In the genomic region with DNA sequence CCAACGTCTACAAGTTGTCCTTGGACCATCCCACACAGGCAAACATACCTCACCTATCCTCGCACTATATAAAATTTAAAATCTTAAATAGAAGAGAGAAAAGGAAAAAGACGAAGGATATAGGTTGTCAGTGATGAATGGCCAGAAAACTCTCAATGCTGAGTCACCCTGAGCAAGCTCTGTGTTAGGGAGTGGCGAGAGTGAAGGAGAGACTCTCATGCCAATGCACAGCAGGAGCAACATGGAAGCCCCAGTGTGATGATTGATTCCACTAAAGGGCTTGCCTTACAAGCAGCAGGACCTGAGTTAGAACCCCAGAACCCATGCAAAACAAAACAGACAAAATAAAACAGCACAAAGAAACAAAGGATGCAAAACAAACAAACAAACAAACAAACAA, we compare ENCODE assay signal across 11 mouse cellular contexts.
"Had no signal": no experiment of that assay in that cellular context is flagged by ENCODE, and none has a peak within 500 bp of the region (broad histone marks: within the 10 kb centered on the region; RNA-seq: fewer than 3 reads in every experiment).

No protein-coding gene starts in this region.

- H3K36me3 ChIP-seq: limb, embryonic 10.5 days; midbrain, embryonic 15.5 days had no signal

- H3K9ac ChIP-seq: lung, embryonic 14.5 days; midbrain, embryonic 15.5 days had no signal

- H3K4me3 ChIP-seq: layer of hippocampus, adult 2 months; left cerebral cortex, adult 2 months; limb, embryonic 10.5 days; megakaryocyte, embryonic 14.5 days; midbrain, embryonic 15.5 days had no signal

- H3K27me3 ChIP-seq: megakaryocyte, embryonic 14.5 days; midbrain, embryonic 15.5 days had no signal

- H3K9me3 ChIP-seq: limb, embryonic 10.5 days; megakaryocyte, embryonic 14.5 days; midbrain, embryonic 15.5 days had no signal

- H3K27ac ChIP-seq: layer of hippocampus, adult 2 months; left cerebral cortex, adult 2 months; limb, embryonic 10.5 days; stomach, postnatal 0 days had no signal

- DNase-seq: thymus, adult 18-20 months; thymus, postnatal 14 days had no signal

- H3K4me2 ChIP-seq: liver, embryonic 11.5 days; lung, embryonic 14.5 days; midbrain, embryonic 11.5 days; midbrain, embryonic 15.5 days had no signal

- ATAC-seq: midbrain, embryonic 15.5 days had no signal
